Mouse (Mus musculus): ENCODE measurements around the gene Arsk. TPM values are rescaled to one million over a fixed set of nuclear protein-coding genes. Genes with fewer than 3 reads are reported as not detected.

Arsk gene
- polyA plus RNA-seq, 1 experiment from 2014 or later: 4.6 TPM

- no peak overlapping the region for H3K9ac ChIP-seq (ENCODE audit: low read length)
- no peaks in the 10 kb centered on the region for H3K9me3 ChIP-seq (replicated peaks; ENCODE audit: control insufficient read depth, low read length)
- H3K27me3 ChIP-seq (replicated peaks; ENCODE audit: control insufficient read depth, insufficient read depth, low read length): no peaks in the 10 kb centered on the region
- WGBS: 85% methylated on average over 2 of the region's 2 CpGs
- peaks cover 6% of the 10 kb centered on the region; the same call in 1 of the 2 replicates for H3K4me1 ChIP-seq (ENCODE audit: control insufficient read depth, insufficient read depth, low read length)
- H3K36me3 ChIP-seq (ENCODE audit: control insufficient read depth, insufficient read depth, low read length): no peaks in the 10 kb centered on the region
- H3K4me3 ChIP-seq (ENCODE audit: low read depth, low read length): no peak overlapping the region
- no peak overlapping the region for H3K27ac ChIP-seq (ENCODE audit: low read depth, low read length)
- no peak overlapping the region for H3K4me2 ChIP-seq (ENCODE audit: low read length)
- DNase-seq (ENCODE audit: low spot score) (no peak), ATAC-seq (no peak)
Measured at GRCm38 (mm10) chr13:76014511-76014910, 83.9 kb downstream of the Arsk start.

Other genes starting within 250 kb of the Arsk start
- 38.3 and 40.2 TPM in 2 replicates for gene Rhobtb3, start 154.7 kb downstream of the Arsk start, polyA plus RNA-seq (2014; fragmentation: Nextera tagmentation; extraction: Ambion mirVana)
- gene Spata9, start 131.5 kb downstream of the Arsk start, polyA plus RNA-seq (2014; fragmentation: Nextera tagmentation; extraction: Ambion mirVana): 2.2 and 2.4 TPM in 2 replicates
- gene Rfesd, start 79.9 kb downstream of the Arsk start, polyA plus RNA-seq (2014; fragmentation: Nextera tagmentation; extraction: Ambion mirVana): 18.7 and 27.9 TPM in 2 replicates
- 0.83 and 1.2 TPM in 2 replicates for gene Gpr150, start 41.7 kb downstream of the Arsk start, polyA plus RNA-seq (2014; fragmentation: Nextera tagmentation; extraction: Ambion mirVana)
- gene Ttc37, start 74 bp upstream of the Arsk start, polyA plus RNA-seq (2014; fragmentation: Nextera tagmentation; extraction: Ambion mirVana): 11.9 and 15.7 TPM in 2 replicates
- gene Fam81b, start 206.4 kb upstream of the Arsk start, polyA plus RNA-seq (2014; fragmentation: Nextera tagmentation; extraction: Ambion mirVana): 0.99 and 1.1 TPM in 2 replicates

Data from forebrain, embryonic 14.5 days (tissue).